Mouse (Mus musculus) ES-Bruce4 (cell line): ENCODE results near the gene Thap7. TPM values are rescaled to one million over a fixed set of nuclear protein-coding genes. Genes with fewer than 3 reads are reported as not detected.

Experiments used
- H3K27ac ChIP-seq: 2 replicates; pipeline ENCODE4 v1.5.1; 2012; ENCODE audit warnings: low read length, inconsistent platforms; ENCODE audit not compliant: insufficient read depth
- H3K27me3 ChIP-seq: 2 replicates; pipeline ENCODE4 v1.6.1; 2012; ENCODE audit warnings: mild to moderate bottlenecking, low read length, inconsistent platforms; ENCODE audit not compliant: control insufficient read depth, poor library complexity, insufficient read depth, severe bottlenecking
- H3K36me3 ChIP-seq: 2 replicates; pipeline ENCODE4 v1.6.1; 2012; ENCODE audit warnings: inconsistent platforms, mild to moderate bottlenecking, low read length, moderate library complexity; ENCODE audit not compliant: control insufficient read depth, poor library complexity, insufficient read depth, severe bottlenecking
- H3K4me1 ChIP-seq: one replicate; pipeline ENCODE4 v1.8.1; 2011; ENCODE audit warnings: low read length; ENCODE audit not compliant: control insufficient read depth, insufficient read depth
- H3K4me3 ChIP-seq: 2 replicates; pipeline ENCODE4 v1.5.1; 2011; ENCODE audit warnings: low read depth, mild to moderate bottlenecking, low read length
- H3K9ac ChIP-seq: 2 replicates; pipeline ENCODE4 v1.6.1; 2012; ENCODE audit warnings: low read depth, mild to moderate bottlenecking, inconsistent platforms; ENCODE audit not compliant: poor library complexity, severe bottlenecking
- H3K9me3 ChIP-seq: replicated peaks from 2 replicates; pipeline ENCODE4 v1.6.1; 2012; ENCODE audit warnings: mild to moderate bottlenecking, low read length, inconsistent platforms; ENCODE audit not compliant: control insufficient read depth, poor library complexity, insufficient read depth, severe bottlenecking
- CTCF ChIP-seq: IDR thresholded peaks from one replicate; pipeline ENCODE4 v1.8.1; 2011; ENCODE audit warnings: low read depth, low read length
- EP300 ChIP-seq: IDR thresholded peaks from 2 replicates; pipeline ENCODE4 v1.6.1; 2011; ENCODE audit warnings: low read depth, low read length; ENCODE audit not compliant: insufficient read depth
- POLR2A ChIP-seq: IDR thresholded peaks from one replicate; pipeline ENCODE4 v1.8.1; 2011; ENCODE audit warnings: low read length; ENCODE audit not compliant: insufficient read depth
- polyA plus RNA-seq: library from polyadenylated mRNA; stranded (reverse); fragments of >200 nt; gene quantifications from 2 replicates; pipeline ENCODE4 v1.2.4, GENCODE M21; 2011; ENCODE audit warnings: low read depth; ENCODE audit not compliant: missing spikeins, insufficient read depth, insufficient read length

Gene Thap7
- polyA plus RNA-seq, 1 experiment: 13.1 TPM

- H3K27me3 ChIP-seq: no peaks in the 10 kb centered on the region
- TF ChIP-seq EP300: no peak
- TF ChIP-seq POLR2A: no peak
- TF ChIP-seq CTCF: no peak
- no peak overlapping the region for H3K27ac ChIP-seq
These were observed 33.3 kb upstream of the Thap7 start for GRCm38 (mm10) chr16:17564221-17564620.

GRCm38 (mm10) chr16:17563580-17563979 is 32.6 kb upstream of the Thap7 start:
- no peak overlapping the region for H3K27ac ChIP-seq
- TF ChIP-seq EP300: no peak
- TF ChIP-seq CTCF: no peak
- no peak for TF ChIP-seq POLR2A
- H3K4me3 ChIP-seq: no peak overlapping the region
- H3K27me3 ChIP-seq: no peaks in the 10 kb centered on the region
- no peaks in the 10 kb centered on the region for H3K36me3 ChIP-seq
- no peaks in the 10 kb centered on the region for H3K9me3 ChIP-seq
- H3K4me1 ChIP-seq: no peaks in the 10 kb centered on the region
- no peak overlapping the region for H3K9ac ChIP-seq

More at GRCm38 (mm10) chr16:17564221-17564620, 33.3 kb upstream of the Thap7 start:
- Histone ChIP-seq H3K36me3 (no peaks in the 10 kb centered on the region), H3K9me3 (no peaks in the 10 kb centered on the region), H3K4me1 (no peaks in the 10 kb centered on the region), H3K4me3 (no peak overlapping the region), H3K9ac (no peak overlapping the region)

GRCm38 (mm10) chr16:17561751-17562208 is 30.8 kb upstream of the Thap7 start, which contains the start of gene P2rx6:
TSS of gene P2rx6 (plus strand) at chr16:17561885.
- no peaks in the 10 kb centered on the region for H3K9me3 ChIP-seq
- no peaks in the 10 kb centered on the region for H3K36me3 ChIP-seq
- TF ChIP-seq EP300 (no peak), CTCF (no peak), POLR2A (no peak)
- H3K4me1 ChIP-seq: no peaks in the 10 kb centered on the region
- H3K4me3 ChIP-seq: peak within 1 kb of the TSS; percentile 66
- H3K27ac ChIP-seq: no peak within 1 kb of the TSS
- no peaks in the 10 kb centered on the region for H3K27me3 ChIP-seq
- no peak within 1 kb of the TSS for H3K9ac ChIP-seq

GRCm38 (mm10) chr16:17561128-17561750 is 30.3 kb upstream of the Thap7 start, which contains the start of gene Lrrc74b:
TSS of gene Lrrc74b (minus strand) at chr16:17561247.
- no peaks in the 10 kb centered on the region for H3K9me3 ChIP-seq

GRCm38 (mm10) chr16:17559396-17560027 is 28.6 kb upstream of the Thap7 start:
- TF ChIP-seq POLR2A (no peak), EP300 (no peak), CTCF (no peak)
- H3K4me1 ChIP-seq: no peaks in the 10 kb centered on the region
- no peaks in the 10 kb centered on the region for H3K36me3 ChIP-seq
- no peak overlapping the region for H3K4me3 ChIP-seq
- no peak overlapping the region for H3K27ac ChIP-seq
- no peaks in the 10 kb centered on the region for H3K9me3 ChIP-seq
- 0 out of 2 replicates have a peak overlapping the region, but pooled peaks have one; percentile 20 for H3K9ac ChIP-seq
- no peaks in the 10 kb centered on the region for H3K27me3 ChIP-seq

More at GRCm38 (mm10) chr16:17561128-17561750, 30.3 kb upstream of the Thap7 start, which contains the start of gene Lrrc74b:
- no peak for TF ChIP-seq EP300
- no peak for TF ChIP-seq CTCF
- no peak for TF ChIP-seq POLR2A
- no peaks in the 10 kb centered on the region for H3K27me3 ChIP-seq
- peak within 1 kb of the TSS; percentile 66 for H3K4me3 ChIP-seq
- H3K36me3 ChIP-seq: no peaks in the 10 kb centered on the region
- H3K4me1 ChIP-seq: no peaks in the 10 kb centered on the region
- no peak within 1 kb of the TSS for H3K27ac ChIP-seq
- no peak within 1 kb of the TSS for H3K9ac ChIP-seq

GRCm38 (mm10) chr16:17558811-17559210 is 27.9 kb upstream of the Thap7 start:
- TF ChIP-seq CTCF (no peak), POLR2A (no peak), EP300 (no peak)
- Histone ChIP-seq H3K27me3 (no peaks in the 10 kb centered on the region), H3K9ac (0 out of 2 replicates have a peak overlapping the region, but pooled peaks have one; percentile 20)

More at GRCm38 (mm10) chr16:17558811-17559210, 27.9 kb upstream of the Thap7 start:
- H3K36me3 ChIP-seq: no peaks in the 10 kb centered on the region
- H3K4me1 ChIP-seq: no peaks in the 10 kb centered on the region
- H3K9me3 ChIP-seq: no peaks in the 10 kb centered on the region
- no peak overlapping the region for H3K27ac ChIP-seq
- peak overlapping the region; percentile 20 for H3K4me3 ChIP-seq
